Mouse (Mus musculus) hindbrain, embryonic 14.5 days (tissue): ENCODE measurements around the gene Slc4a1. TPM values are rescaled to one million over a fixed set of nuclear protein-coding genes. Genes with fewer than 3 reads are reported as not detected.

Experiments
- ATAC-seq: fragments of 200-750 bp; cut with Nextera tagmentation; 2 replicates; pipeline ENCODE4 v1.8.0; 2017; ENCODE audit warnings: moderate number of reproducible peaks, mild to moderate bottlenecking, moderate TSS enrichment, moderate library complexity; ENCODE audit not compliant: low FRiP score
- DNase-seq: peaks from one replicate; pipeline ENCODE4 v3.0.0-alpha.2; 2015; ENCODE audit warnings: low spot score
- H3K27ac ChIP-seq: fragments of 300-500 bp; sonication (generic); 2 replicates; pipeline ENCODE4 v1.5.1; 2014; ENCODE audit warnings: mild to moderate bottlenecking, moderate library complexity
- H3K27me3 ChIP-seq: fragments of 300-500 bp; sonication (generic); 2 replicates; pipeline ENCODE4 v1.6.1; 2014; ENCODE audit warnings: mild to moderate bottlenecking, low read length, mixed read lengths; ENCODE audit not compliant: control insufficient read depth, insufficient read depth
- H3K36me3 ChIP-seq: fragments of 300-500 bp; sonication (generic); replicated peaks from 2 replicates; pipeline ENCODE4 v1.6.1; 2014; ENCODE audit not compliant: control insufficient read depth, insufficient read depth
- H3K4me1 ChIP-seq: fragments of 300-500 bp; sonication (generic); replicated peaks from 2 replicates; pipeline ENCODE4 v1.6.1; 2014; ENCODE audit warnings: antibody characterized with exemption, low read length, mixed read lengths; ENCODE audit not compliant: control insufficient read depth, insufficient read depth
- H3K4me2 ChIP-seq: fragments of 300-500 bp; sonication (generic); replicated peaks from 2 replicates; pipeline ENCODE4 v1.6.1; 2014; ENCODE audit warnings: mild to moderate bottlenecking, moderate library complexity
- H3K4me3 ChIP-seq: fragments of 300-500 bp; sonication (generic); replicated peaks from 2 replicates; pipeline ENCODE4 v1.5.1; 2014; ENCODE audit warnings: mild to moderate bottlenecking, low read length
- H3K9ac ChIP-seq: fragments of 300-500 bp; sonication (generic); 2 replicates; pipeline ENCODE4 v1.6.1; 2014
- H3K9me3 ChIP-seq: fragments of 300-500 bp; sonication (generic); 2 replicates; pipeline ENCODE4 v1.6.1; 2016; ENCODE audit warnings: low read length; ENCODE audit not compliant: control insufficient read depth
- WGBS: fragments of 180-500 bp; shearing (Covaris S2); extraction: QIAGEN DNeasy Blood & Tissue Kit; methylation state at CpG from one replicate; pipeline ENCODE4 v1.1.7; 2014; 5-methylcytosine and 5-hydroxymethylcytosine counted together
- polyA plus RNA-seq: library from polyadenylated mRNA; unstranded; fragments of >200 nt; fragmentation: Nextera tagmentation; extraction: Ambion mirVana; gene quantifications from 2 replicates; pipeline ENCODE4 v1.2.1, GENCODE M21; 2014

The Slc4a1 gene
- polyA plus RNA-seq, 1 experiment from 2014 or later = 1.6 TPM

DNA sequence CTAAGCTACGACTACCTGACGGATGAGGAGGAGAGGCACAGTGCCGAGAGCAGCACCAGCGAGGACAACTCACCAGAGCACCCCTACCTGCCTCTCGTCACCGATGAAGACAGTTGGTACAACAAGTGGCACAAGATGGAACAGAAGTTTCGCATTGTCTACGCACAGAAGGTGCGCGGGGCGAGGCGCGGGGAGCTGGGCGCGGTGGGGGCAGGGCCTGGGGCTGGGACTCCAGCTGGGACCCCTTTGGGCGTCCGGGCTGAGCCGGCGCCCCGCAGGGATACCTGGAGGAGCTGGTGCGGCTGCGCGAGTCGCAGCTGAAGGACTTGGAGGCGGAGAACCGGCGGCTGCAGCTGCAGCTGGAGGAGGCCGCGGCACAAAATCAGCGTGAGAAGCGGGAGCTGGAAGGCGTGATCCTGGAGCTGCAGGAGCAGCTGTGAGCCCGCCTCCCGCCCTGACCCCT lies 33.6 kb upstream of the Slc4a1 start:
- ATAC-seq (no peak), DNase-seq (no peak)
- H3K9ac ChIP-seq = no peak overlapping the region
- 0 out of 2 replicates have a peak, but pooled peaks cover 5% of the 10 kb centered on the region for H3K27me3 ChIP-seq
- H3K4me3 ChIP-seq = no peak overlapping the region
- no peak overlapping the region for H3K27ac ChIP-seq
- peaks cover 65% of the 10 kb centered on the region for H3K36me3 ChIP-seq
- H3K4me1 ChIP-seq = peaks cover 40% of the 10 kb centered on the region
- no peaks in the 10 kb centered on the region for H3K9me3 ChIP-seq
- H3K4me2 ChIP-seq = 0 out of 2 replicates have a peak overlapping the region, but pooled peaks have one; percentile 17
- WGBS = 6% methylated on average over 34 of the region's 34 CpGs

DNA sequence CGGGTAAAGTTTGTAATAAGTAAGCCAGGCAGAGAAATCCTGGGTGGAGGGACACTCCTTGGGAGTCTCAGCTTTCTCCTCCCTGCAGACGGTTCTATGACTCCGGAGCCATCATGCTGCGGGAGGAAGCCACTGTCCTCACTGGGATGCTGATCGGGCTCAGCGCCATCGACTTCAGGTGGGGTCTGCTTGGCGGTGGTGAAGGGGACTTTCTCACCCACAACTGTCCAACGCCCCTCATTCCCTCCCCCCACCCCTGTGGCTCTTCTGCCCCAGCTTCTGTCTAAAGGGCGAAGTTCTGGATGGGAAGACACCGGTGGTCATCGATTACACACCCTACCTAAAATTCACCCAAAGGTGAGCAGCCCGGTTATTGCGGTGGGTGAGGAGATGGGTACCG lies 33.1 kb upstream of the Slc4a1 start:
- WGBS = 24% methylated on average over 15 of the region's 15 CpGs
- H3K9ac ChIP-seq = no peak overlapping the region
- H3K27me3 ChIP-seq = 0 out of 2 replicates have a peak, but pooled peaks cover 5% of the 10 kb centered on the region
- no peak overlapping the region for H3K27ac ChIP-seq
- DNase-seq (no peak), ATAC-seq (no peak)
- H3K4me2 ChIP-seq = no peak overlapping the region
- peaks cover 45% of the 10 kb centered on the region for H3K4me1 ChIP-seq
- no peak overlapping the region for H3K4me3 ChIP-seq
- H3K9me3 ChIP-seq = no peaks in the 10 kb centered on the region
- peaks cover 62% of the 10 kb centered on the region for H3K36me3 ChIP-seq

DNA sequence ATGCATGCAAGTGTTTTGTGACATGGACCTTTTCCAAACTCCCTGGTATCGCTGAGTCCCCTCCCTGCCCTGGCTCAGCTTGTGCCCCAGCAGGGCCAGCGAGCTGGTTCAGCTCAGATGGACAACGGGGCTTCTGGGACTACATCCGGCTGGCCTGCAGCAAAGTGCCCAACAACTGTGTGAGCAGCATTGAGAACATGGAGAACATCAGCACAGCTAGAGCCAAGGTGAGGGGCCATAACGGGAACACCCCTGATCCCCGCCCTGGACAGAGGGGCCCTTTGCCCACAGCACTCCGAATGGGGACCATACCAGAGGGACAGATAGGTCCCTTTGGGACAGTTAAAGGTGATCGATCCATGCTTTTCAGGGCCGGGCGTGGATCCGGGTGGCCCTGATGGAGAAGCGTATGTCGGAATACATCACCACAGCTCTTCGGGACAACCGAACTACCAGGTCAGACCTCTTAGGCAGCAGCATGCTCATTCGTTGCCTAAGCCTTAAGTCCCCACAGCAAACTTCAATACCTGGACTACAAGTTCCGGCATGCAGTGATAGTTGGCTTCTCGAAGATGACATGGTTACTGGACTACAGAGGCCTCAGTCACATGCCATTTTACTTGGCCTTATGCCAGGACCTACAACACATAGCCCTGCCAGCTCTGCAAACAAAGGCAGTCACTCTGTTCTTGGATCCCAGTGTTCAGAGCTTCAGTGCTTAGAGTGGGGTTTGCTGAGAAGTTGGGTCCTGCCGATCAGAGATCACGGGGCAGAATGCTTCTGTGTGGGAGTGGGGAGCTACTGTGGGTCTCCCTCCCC lies 32.2 kb upstream of the Slc4a1 start:
- no peak for ATAC-seq
- WGBS = 79% methylated on average over 20 of the region's 20 CpGs

DNA sequence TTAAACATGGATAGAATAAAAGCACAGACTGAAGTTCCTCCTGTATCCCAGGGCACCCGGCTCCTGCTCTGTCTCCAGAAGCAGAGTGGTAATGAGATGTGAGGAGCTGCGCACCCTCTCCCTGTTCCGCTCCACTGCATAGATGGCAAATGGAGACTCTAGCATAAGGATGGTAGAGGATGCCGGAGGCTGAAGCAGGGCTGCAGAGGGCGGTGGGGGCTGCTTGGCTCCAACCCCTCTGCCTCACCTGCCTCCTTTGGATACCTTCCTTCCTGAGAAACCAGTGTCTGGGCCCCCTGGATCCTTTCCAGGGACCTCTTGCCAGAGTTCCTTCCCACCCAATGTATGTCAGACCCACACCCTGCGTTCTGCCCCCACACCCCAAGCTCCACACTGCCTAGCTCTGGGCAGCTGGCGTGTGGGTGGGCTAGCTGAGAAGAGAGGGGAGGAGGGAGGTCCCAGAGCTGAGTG lies 30.7 kb upstream of the Slc4a1 start:
- ATAC-seq = no peak
- WGBS = 64% methylated on average over 7 of the region's 7 CpGs
- Histone ChIP-seq H3K27ac (peak overlapping the region; percentile 33; the same call in 1 of the 2 replicates), H3K9ac (peak overlapping the region; percentile 96), H3K4me3 (peak overlapping the region; percentile 13), H3K4me2 (peak overlapping the region; percentile 89), H3K27me3 (0 out of 2 replicates have a peak, but pooled peaks cover 5% of the 10 kb centered on the region), H3K36me3 (peaks cover 39% of the 10 kb centered on the region), H3K9me3 (no peaks in the 10 kb centered on the region), H3K4me1 (peaks cover 50% of the 10 kb centered on the region)
- DNase-seq = no peak

More for the DNA sequence above, 32.2 kb upstream of the Slc4a1 start:
- Histone ChIP-seq H3K4me3 (no peak overlapping the region), H3K4me2 (no peak overlapping the region), H3K27me3 (0 out of 2 replicates have a peak, but pooled peaks cover 5% of the 10 kb centered on the region), H3K4me1 (peaks cover 45% of the 10 kb centered on the region), H3K9ac (0 out of 2 replicates have a peak overlapping the region, but pooled peaks have one; percentile 34), H3K9me3 (no peaks in the 10 kb centered on the region), H3K27ac (no peak overlapping the region; the same call in 1 of the 2 replicates), H3K36me3 (peaks cover 54% of the 10 kb centered on the region)
- peak; percentile 62 for DNase-seq

DNA sequence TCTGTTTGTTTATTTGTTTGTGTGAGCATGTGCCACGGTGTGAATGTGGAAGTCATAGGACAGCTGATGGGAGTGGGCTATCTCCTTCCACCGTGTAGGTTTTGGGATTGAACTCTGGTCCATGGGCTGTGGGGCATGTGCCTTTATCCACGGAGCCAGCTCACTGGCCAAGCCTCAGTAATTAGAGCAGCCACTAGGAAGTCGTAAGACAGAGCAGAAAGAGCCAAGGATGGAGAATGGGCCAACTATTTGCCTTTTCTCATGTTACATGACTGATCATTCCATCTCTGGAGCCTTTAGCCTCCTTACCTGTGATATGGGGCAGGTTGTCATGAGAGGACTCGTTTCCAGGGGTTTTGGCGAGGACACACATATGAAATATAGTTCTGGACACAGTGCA lies 30.3 kb upstream of the Slc4a1 start:
- ATAC-seq = no peak
- peak overlapping the region; percentile 96 for H3K9ac ChIP-seq
- H3K27ac ChIP-seq = 0 out of 2 replicates have a peak overlapping the region, but pooled peaks have one; percentile 33
- H3K4me3 ChIP-seq = peak overlapping the region; percentile 13
- H3K9me3 ChIP-seq = no peaks in the 10 kb centered on the region
- peak overlapping the region; percentile 89 for H3K4me2 ChIP-seq
- peaks cover 50% of the 10 kb centered on the region for H3K4me1 ChIP-seq
- DNase-seq = no peak
- H3K27me3 ChIP-seq = 0 out of 2 replicates have a peak, but pooled peaks cover 5% of the 10 kb centered on the region
- 60% methylated on average over 6 of the region's 6 CpGs for WGBS
- H3K36me3 ChIP-seq = peaks cover 34% of the 10 kb centered on the region

DNA sequence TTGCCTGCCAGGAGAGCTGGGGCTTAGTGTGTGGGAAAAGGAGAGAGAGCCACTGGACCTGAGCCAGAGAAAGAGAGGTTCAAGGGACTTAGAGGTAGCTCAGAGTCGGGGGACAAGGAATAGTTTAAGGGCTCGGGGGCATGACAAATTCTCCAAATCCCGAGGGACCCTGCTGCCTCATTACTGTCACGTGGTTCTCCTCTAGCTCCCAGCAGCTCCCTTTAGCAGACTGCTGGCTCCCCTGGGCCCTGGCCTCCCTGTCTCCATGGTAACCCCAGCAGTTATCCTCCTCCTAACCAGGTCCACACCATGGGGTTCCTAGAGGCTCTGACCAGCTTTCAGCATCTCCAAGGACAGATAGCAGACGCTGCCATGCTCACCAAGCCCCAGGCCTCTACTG lies 29.2 kb upstream of the Slc4a1 start:
- Histone ChIP-seq H3K36me3 (peaks cover 24% of the 10 kb centered on the region), H3K4me1 (peaks cover 50% of the 10 kb centered on the region), H3K27ac (peak overlapping the region; percentile 98), H3K4me2 (peak overlapping the region; percentile 89), H3K9ac (peak overlapping the region; percentile 96), H3K27me3 (0 out of 2 replicates have a peak, but pooled peaks cover 5% of the 10 kb centered on the region), H3K9me3 (no peaks in the 10 kb centered on the region), H3K4me3 (peak overlapping the region; percentile 84)
- DNase-seq = no peak
- ATAC-seq = no peak
- WGBS = 1% methylated on average over 5 of the region's 5 CpGs

DNA sequence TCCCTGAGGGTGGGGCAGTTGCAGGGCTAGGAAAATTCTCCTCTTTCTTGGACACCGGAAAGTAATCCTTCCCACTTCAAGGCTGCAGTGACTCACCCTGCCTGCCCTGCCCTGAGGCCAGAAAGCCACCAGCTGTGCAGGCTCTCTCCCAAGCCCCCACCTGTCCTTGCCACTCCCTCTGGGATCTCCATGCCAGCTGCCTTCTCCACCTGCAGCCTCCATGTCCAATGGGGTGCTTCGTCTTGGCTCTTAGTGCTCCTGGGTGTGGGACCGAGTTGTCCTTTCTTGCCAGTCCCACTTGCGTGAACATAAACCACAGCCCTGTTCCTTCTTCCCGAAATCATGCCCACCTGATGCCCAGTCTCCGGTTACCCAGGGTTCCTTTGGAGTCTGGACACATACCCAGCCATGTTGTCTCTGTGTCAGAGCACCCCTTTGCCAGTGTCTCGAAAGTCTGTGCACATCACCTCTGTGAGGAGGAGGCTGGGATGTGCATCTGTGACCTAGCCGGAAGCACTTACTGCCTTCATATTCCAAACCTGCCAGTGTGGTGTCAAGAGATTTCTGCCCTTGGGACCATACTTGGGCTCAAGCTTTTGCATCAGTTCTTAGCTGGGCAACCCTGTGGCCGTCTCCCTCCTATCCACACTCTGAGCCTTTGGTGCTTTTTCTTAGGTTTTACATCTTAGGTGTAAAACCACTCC lies 28.6 kb upstream of the Slc4a1 start:
- no peak for ATAC-seq
- peaks cover 47% of the 10 kb centered on the region for H3K4me1 ChIP-seq
- 59% methylated on average over 9 of the region's 9 CpGs for WGBS
- H3K27ac ChIP-seq = peak overlapping the region; percentile 98
- peak overlapping the region; percentile 96 for H3K9ac ChIP-seq
- H3K4me2 ChIP-seq = peak overlapping the region; percentile 89
- H3K36me3 ChIP-seq = peaks cover 17% of the 10 kb centered on the region
- H3K9me3 ChIP-seq = no peaks in the 10 kb centered on the region
- H3K4me3 ChIP-seq = peak overlapping the region; percentile 84
- H3K27me3 ChIP-seq = 0 out of 2 replicates have a peak, but pooled peaks cover 3% of the 10 kb centered on the region
- no peak for DNase-seq

DNA sequence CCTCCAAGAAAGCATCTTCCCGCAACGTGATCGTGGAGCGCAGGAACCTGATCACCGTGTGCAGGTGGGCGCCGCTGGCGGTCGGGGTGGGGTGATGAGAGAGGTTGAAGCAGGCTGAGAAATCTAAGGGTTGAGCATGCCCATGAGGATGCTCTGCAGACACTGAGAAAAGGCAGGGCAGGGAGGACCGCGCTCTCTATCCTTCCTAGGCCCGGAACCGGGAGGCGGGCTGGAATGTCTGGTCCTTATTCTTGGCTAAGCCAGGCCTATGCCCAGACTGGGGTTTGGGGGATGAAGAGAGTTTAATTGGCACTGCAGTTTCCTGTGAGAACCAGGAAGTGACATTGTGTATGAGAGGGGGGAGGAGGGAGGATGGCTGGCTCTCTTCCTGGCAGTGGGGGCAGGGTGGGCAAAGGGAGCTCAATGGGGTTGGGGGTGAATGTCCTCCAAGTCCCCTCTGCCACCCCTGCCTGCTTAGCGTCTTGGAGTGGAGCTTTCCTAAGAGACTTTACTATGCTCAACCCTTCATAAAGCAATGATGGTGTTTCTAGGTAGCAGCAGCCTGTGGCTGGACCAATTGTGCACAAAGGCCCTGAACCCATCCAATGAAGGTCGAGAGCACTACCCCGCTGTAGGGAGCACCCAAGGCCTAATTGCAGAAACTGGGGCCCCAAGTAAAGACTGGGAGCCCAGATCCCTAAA lies 27.9 kb upstream of the Slc4a1 start:
- DNase-seq = peak; percentile 60
- WGBS = 4% methylated on average over 17 of the region's 17 CpGs
- peak; percentile 53 for ATAC-seq
- Histone ChIP-seq H3K9ac (peak overlapping the region; percentile 96), H3K9me3 (no peaks in the 10 kb centered on the region), H3K4me2 (peak overlapping the region; percentile 89), H3K27me3 (no peaks in the 10 kb centered on the region), H3K4me3 (peak overlapping the region; percentile 84), H3K4me1 (peaks cover 44% of the 10 kb centered on the region), H3K36me3 (peaks cover 10% of the 10 kb centered on the region), H3K27ac (peak overlapping the region; percentile 98)
